Mouse (Mus musculus) embryonic facial prominence, embryonic 15.5 days (tissue): ENCODE results near the gene Rtca. TPM values are rescaled to one million over a fixed set of nuclear protein-coding genes. Genes with fewer than 3 reads are reported as not detected.

ENCODE experiments used
- polyA plus RNA-seq: library from polyadenylated mRNA; unstranded; fragments of >200 nt; fragmentation: Nextera tagmentation; extraction: Ambion mirVana; gene quantifications from 2 replicates; pipeline ENCODE4 v1.2.1, GENCODE M21; 2015

The Rtca gene
- polyA plus RNA-seq, 1 experiment from 2014 or later, result 68.6 TPM

Other genes with a start within 250 kb of the Rtca start
- 7.6 and 8.8 TPM in 2 replicates for gene Cdc14a, start 84.2 kb downstream of the Rtca start, polyA plus RNA-seq
- 15.1 and 15.9 TPM in 2 replicates for gene Dbt, start 4.9 kb upstream of the Rtca start, polyA plus RNA-seq
- gene Lrrc39, start 54.8 kb upstream of the Rtca start, polyA plus RNA-seq, result 1.3 and 1.6 TPM in 2 replicates
- 15.4 and 20.1 TPM in 2 replicates for gene Sass6, start 86.8 kb upstream of the Rtca start, polyA plus RNA-seq
- gene Trmt13, start 106.4 kb upstream of the Rtca start, polyA plus RNA-seq, result 29.5 and 31.1 TPM in 2 replicates
- gene Mfsd14a, start 154.5 kb upstream of the Rtca start, polyA plus RNA-seq, result 78.3 and 79.9 TPM in 2 replicates
- not detected in 2 replicates for gene Gm43191, start 173.1 kb upstream of the Rtca start, polyA plus RNA-seq
- 11.0 and 12.1 TPM in 2 replicates for gene Slc35a3, start 204.6 kb upstream of the Rtca start, polyA plus RNA-seq